Mouse (Mus musculus): ENCODE measurements around the gene Lipt2.

- TF ChIP-seq POLR2A (IDR thresholded peaks at IDR 0.05; ENCODE audit: borderline replicate concordance, low read depth, low read length) (no peak), CTCF (IDR thresholded peaks at IDR 0.05; ENCODE audit: low read depth, low read length) (no peak)
These were observed 9.0 kb upstream of the Lipt2 start for GRCm38 (mm10) chr7:100150086-100150485.
